Comparison of ENCODE assay signal across 8 mouse cellular contexts in genomic region chr19:47510135-47510472, GRCm38 (mm10). TPM values are rescaled to one million over a fixed set of nuclear protein-coding genes. Genes with fewer than 3 reads are reported as not detected.
DNase-seq lines count a peak whose midpoint lies in the region; ATAC-seq lines count a peak whose summit lies in the region.

No protein-coding gene starts in this region.

- H3K36me3 ChIP-seq in limb, embryonic 13.5 days = peaks cover 51% of the 10 kb centered on the region
- peaks cover 73% of the 10 kb centered on the region for H3K36me3 ChIP-seq in limb, embryonic 10.5 days
- H3K36me3 ChIP-seq in embryonic facial prominence, embryonic 12.5 days = peaks cover 39% of the 10 kb centered on the region
- H3K36me3 ChIP-seq in hindbrain, embryonic 12.5 days = peaks cover 16% of the 10 kb centered on the region
- H3K36me3 ChIP-seq in midbrain, embryonic 12.5 days = peaks cover 21% of the 10 kb centered on the region

- H3K4me2 ChIP-seq in limb, embryonic 13.5 days (replicated peaks) = no peak overlapping the region
- H3K4me2 ChIP-seq in embryonic facial prominence, embryonic 12.5 days (replicated peaks) = 0 out of 2 replicates have a peak overlapping the region, but pooled peaks have one; percentile 14
- H3K4me2 ChIP-seq in hindbrain, embryonic 12.5 days (replicated peaks) = no peak overlapping the region
- no peak overlapping the region for H3K4me2 ChIP-seq in midbrain, embryonic 12.5 days (replicated peaks)

- WGBS in limb, embryonic 13.5 days = 85% methylated on average over 7 of the region's 7 CpGs
- WGBS in limb, embryonic 10.5 days = 89% methylated on average over 7 of the region's 7 CpGs
- WGBS in embryonic facial prominence, embryonic 12.5 days = 67% methylated on average over 7 of the region's 7 CpGs
- WGBS in hindbrain, embryonic 12.5 days = 80% methylated on average over 7 of the region's 7 CpGs
- 84% methylated on average over 7 of the region's 7 CpGs for WGBS in midbrain, embryonic 12.5 days

- no peak for ATAC-seq in limb, embryonic 13.5 days (ENCODE audit: low FRiP score, low read depth)
- no peak for ATAC-seq in embryonic facial prominence, embryonic 12.5 days (ENCODE audit: insufficient number of reproducible peaks, insufficient read depth, low FRiP score, low TSS enrichment)
- ATAC-seq in hindbrain, embryonic 12.5 days (ENCODE audit: low FRiP score) = no peak
- ATAC-seq in midbrain, embryonic 12.5 days (ENCODE audit: low FRiP score, low read depth) = no peak

- intact Hi-C loops in left cerebral cortex, postnatal 4 days (cut with DNase I) = no loop called here
- intact Hi-C loops in left cerebral cortex, postnatal 10 days (cut with DNase I) = no loop called here

- peaks cover 8% of the 10 kb centered on the region; the same call in 1 of the 2 replicates for H3K4me1 ChIP-seq in limb, embryonic 13.5 days
- peaks cover 14% of the 10 kb centered on the region for H3K4me1 ChIP-seq in limb, embryonic 10.5 days
- peaks cover 20% of the 10 kb centered on the region for H3K4me1 ChIP-seq in embryonic facial prominence, embryonic 12.5 days
- H3K4me1 ChIP-seq in hindbrain, embryonic 12.5 days = peaks cover 17% of the 10 kb centered on the region
- peaks cover 15% of the 10 kb centered on the region for H3K4me1 ChIP-seq in midbrain, embryonic 12.5 days

- no peaks in the 10 kb centered on the region for H3K9me3 ChIP-seq in limb, embryonic 13.5 days
- no peaks in the 10 kb centered on the region for H3K9me3 ChIP-seq in limb, embryonic 10.5 days (replicated peaks)
- no peaks in the 10 kb centered on the region for H3K9me3 ChIP-seq in embryonic facial prominence, embryonic 12.5 days
- H3K9me3 ChIP-seq in hindbrain, embryonic 12.5 days (replicated peaks) = no peaks in the 10 kb centered on the region
- no peaks in the 10 kb centered on the region for H3K9me3 ChIP-seq in midbrain, embryonic 12.5 days

- no peaks in the 10 kb centered on the region for H3K27me3 ChIP-seq in limb, embryonic 13.5 days
- no peaks in the 10 kb centered on the region for H3K27me3 ChIP-seq in limb, embryonic 10.5 days (ENCODE audit: low read depth, poor library complexity, severe bottlenecking)
- H3K27me3 ChIP-seq in embryonic facial prominence, embryonic 12.5 days = no peaks in the 10 kb centered on the region
- no peaks in the 10 kb centered on the region for H3K27me3 ChIP-seq in hindbrain, embryonic 12.5 days
- no peaks in the 10 kb centered on the region for H3K27me3 ChIP-seq in midbrain, embryonic 12.5 days

- peak overlapping the region; percentile 22; the same call in 1 of the 2 replicates for H3K27ac ChIP-seq in limb, embryonic 13.5 days
- H3K27ac ChIP-seq in limb, embryonic 10.5 days = no peak overlapping the region
- H3K27ac ChIP-seq in embryonic facial prominence, embryonic 12.5 days = peak overlapping the region; percentile 72; the same call in 1 of the 2 replicates
- peak overlapping the region; percentile 77 for H3K27ac ChIP-seq in hindbrain, embryonic 12.5 days
- H3K27ac ChIP-seq in midbrain, embryonic 12.5 days (replicated peaks) = peak overlapping the region; percentile 69

- no peak overlapping the region for H3K9ac ChIP-seq in limb, embryonic 13.5 days
- H3K9ac ChIP-seq in embryonic facial prominence, embryonic 12.5 days = no peak overlapping the region; the same call in 1 of the 2 replicates
- no peak overlapping the region for H3K9ac ChIP-seq in hindbrain, embryonic 12.5 days
- H3K9ac ChIP-seq in midbrain, embryonic 12.5 days (replicated peaks) = peak overlapping the region; percentile 41; the same call in 1 of the 2 replicates

- H3K4me3 ChIP-seq in limb, embryonic 13.5 days = no peak overlapping the region
- H3K4me3 ChIP-seq in limb, embryonic 10.5 days = no peak overlapping the region
- H3K4me3 ChIP-seq in embryonic facial prominence, embryonic 12.5 days = no peak overlapping the region
- H3K4me3 ChIP-seq in hindbrain, embryonic 12.5 days = no peak overlapping the region
- H3K4me3 ChIP-seq in midbrain, embryonic 12.5 days = no peak overlapping the region

- no peak for DNase-seq in limb, embryonic 10.5 days (ENCODE audit: low spot score)
- DNase-seq in embryo, embryonic 10.5 days (ENCODE audit: low spot score) = no peak
- DNase-seq in left cerebral cortex, postnatal 4 days = no peak
- no peak for DNase-seq in left cerebral cortex, postnatal 10 days (ENCODE audit: extremely low spot score in 1 of 2, low spot score in 2 of 2)

RNA-seq across cellular contexts. Expression of gene Stn1, which starts 27.2 kb away (rescaled TPM):
- 55.5 and 58.0 TPM in 2 replicates for polyA plus RNA-seq in limb, embryonic 13.5 days (2015; fragmentation: Nextera tagmentation; extraction: Ambion mirVana)
- 62.3 and 74.5 TPM in 2 replicates for polyA plus RNA-seq in limb, embryonic 10.5 days (2016; fragmentation: Nextera tagmentation; extraction: Ambion mirVana)
- 58.5 and 59.1 TPM in 2 replicates for polyA plus RNA-seq in embryonic facial prominence, embryonic 12.5 days (2016; fragmentation: Nextera tagmentation; extraction: Ambion mirVana)
- 42.1 and 44.2 TPM in 2 replicates for polyA plus RNA-seq in hindbrain, embryonic 12.5 days (2016; fragmentation: Nextera tagmentation; extraction: Ambion mirVana)
- polyA plus RNA-seq in midbrain, embryonic 12.5 days (2016; fragmentation: Nextera tagmentation; extraction: Ambion mirVana) = 41.9 and 45.9 TPM in 2 replicates
- total RNA-seq in left cerebral cortex, postnatal 4 days (2021) = 10 to 100 TPM; 28.2 to 30.4 TPM
- 10 to 100 TPM; 33.9 to 39.4 TPM for total RNA-seq in left cerebral cortex, postnatal 10 days (2021)

RNA-seq across cellular contexts. Expression of gene Sh3pxd2a, which starts 45.9 kb away (rescaled TPM):
- polyA plus RNA-seq in limb, embryonic 13.5 days (2015; fragmentation: Nextera tagmentation; extraction: Ambion mirVana) = 8.9 and 10.1 TPM in 2 replicates
- polyA plus RNA-seq in limb, embryonic 10.5 days (2016; fragmentation: Nextera tagmentation; extraction: Ambion mirVana) = 3.1 and 3.8 TPM in 2 replicates
- 8.2 and 8.4 TPM in 2 replicates for polyA plus RNA-seq in embryonic facial prominence, embryonic 12.5 days (2016; fragmentation: Nextera tagmentation; extraction: Ambion mirVana)
- polyA plus RNA-seq in hindbrain, embryonic 12.5 days (2016; fragmentation: Nextera tagmentation; extraction: Ambion mirVana) = 3.9 and 5.4 TPM in 2 replicates
- 2.9 and 3.2 TPM in 2 replicates for polyA plus RNA-seq in midbrain, embryonic 12.5 days (2016; fragmentation: Nextera tagmentation; extraction: Ambion mirVana)
- total RNA-seq in left cerebral cortex, postnatal 4 days (2021) = 10 to 100 TPM; 25.0 to 25.1 TPM
- total RNA-seq in left cerebral cortex, postnatal 10 days (2021) = 10 to 100 TPM; 22.8 to 23.4 TPM
